Mouse (Mus musculus): ENCODE data around the gene Ccdc97. TPM values are rescaled to one million over a fixed set of nuclear protein-coding genes. Genes with fewer than 3 reads are reported as not detected.

Ccdc97 gene
- polyA plus RNA-seq, 1 experiment from 2014 or later: 33.7 TPM

GRCm38 (mm10) chr7:25676085-25676781, 42.7 kb downstream of the Ccdc97 start:
- no peak overlapping the region for H3K4me2 ChIP-seq (ENCODE audit: low read length)
- no peak overlapping the region for H3K4me3 ChIP-seq (replicated peaks; ENCODE audit: low read length)
- H3K27ac ChIP-seq (ENCODE audit: low read length): peak overlapping the region; percentile 90
- H3K9me3 ChIP-seq (ENCODE audit: control insufficient read depth, low read length): no peaks in the 10 kb centered on the region
- peaks cover 22% of the 10 kb centered on the region for H3K27me3 ChIP-seq (replicated peaks; ENCODE audit: control insufficient read depth, insufficient read depth, low read length)
- peak; percentile 76 for ATAC-seq
- WGBS: 27% methylated on average over 15 of the region's 15 CpGs
- H3K36me3 ChIP-seq (ENCODE audit: control insufficient read depth, insufficient read depth): no peaks in the 10 kb centered on the region
- H3K9ac ChIP-seq (replicated peaks; ENCODE audit: low read depth, low read length): no peak overlapping the region
- peaks cover 30% of the 10 kb centered on the region for H3K4me1 ChIP-seq (replicated peaks; ENCODE audit: control insufficient read depth, insufficient read depth, low read length)

GRCm38 (mm10) chr7:25675405-25675804, 43.5 kb downstream of the Ccdc97 start:
- H3K9ac ChIP-seq (replicated peaks; ENCODE audit: low read depth, low read length): no peak overlapping the region; the same call in 1 of the 2 replicates
- ATAC-seq: no peak

DNA sequence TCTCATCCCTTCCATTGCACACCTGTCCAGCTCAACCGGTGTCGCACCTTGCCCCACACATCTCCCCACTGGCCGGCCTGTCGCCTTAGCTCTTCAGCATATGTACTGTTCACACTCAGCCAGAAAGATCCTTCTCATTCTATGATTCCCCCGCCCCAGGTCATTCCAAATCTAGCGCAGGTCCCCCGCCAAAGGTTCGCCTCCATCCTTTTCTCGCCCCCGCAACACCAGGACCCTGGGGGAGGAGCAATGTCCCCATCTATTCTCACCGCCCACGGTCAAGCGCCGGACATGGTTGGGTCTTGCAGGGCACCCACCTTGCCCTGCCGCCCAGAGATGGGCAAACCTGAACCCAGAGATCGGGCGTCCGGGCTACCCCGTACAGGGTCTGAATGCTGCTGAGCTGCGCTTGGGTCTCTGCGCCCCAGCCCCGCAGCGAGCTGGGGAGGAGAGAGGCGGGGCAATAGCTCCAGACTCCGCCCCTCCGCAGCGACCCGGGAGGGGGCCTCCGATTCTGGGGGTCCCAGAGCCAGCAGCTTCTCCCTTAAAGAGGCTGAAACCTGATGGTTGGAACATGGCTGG, 44.1 kb downstream of the Ccdc97 start, which contains the start of gene Tmem91:
TSS of gene Tmem91 (minus strand) at position 448 of the 582 bp plus-strand sequence.
- Histone ChIP-seq H3K9ac (replicated peaks; ENCODE audit: low read depth, low read length) (peak within 1 kb of the TSS; percentile 53), H3K27me3 (replicated peaks; ENCODE audit: control insufficient read depth, insufficient read depth, low read length) (peaks cover 22% of the 10 kb centered on the region), H3K36me3 (ENCODE audit: control insufficient read depth, insufficient read depth) (no peaks in the 10 kb centered on the region), H3K9me3 (ENCODE audit: control insufficient read depth, low read length) (no peaks in the 10 kb centered on the region), H3K4me1 (replicated peaks; ENCODE audit: control insufficient read depth, insufficient read depth, low read length) (peaks cover 25% of the 10 kb centered on the region), H3K27ac (ENCODE audit: low read length) (peak within 1 kb of the TSS; percentile 29), H3K4me3 (replicated peaks; ENCODE audit: low read length) (peak within 1 kb of the TSS; percentile 43), H3K4me2 (ENCODE audit: low read length) (peak within 1 kb of the TSS; percentile 60)
- no peak; the same call in 1 of the 2 replicates for ATAC-seq
- 2% methylated on average over 29 of the region's 29 CpGs for WGBS

More at GRCm38 (mm10) chr7:25675405-25675804, 43.5 kb downstream of the Ccdc97 start:
- peaks cover 22% of the 10 kb centered on the region for H3K27me3 ChIP-seq (replicated peaks; ENCODE audit: control insufficient read depth, insufficient read depth, low read length)
- H3K4me2 ChIP-seq (ENCODE audit: low read length): peak overlapping the region; percentile 60
- no peaks in the 10 kb centered on the region for H3K9me3 ChIP-seq (ENCODE audit: control insufficient read depth, low read length)
- no peak overlapping the region for H3K27ac ChIP-seq (ENCODE audit: low read length)
- H3K4me1 ChIP-seq (replicated peaks; ENCODE audit: control insufficient read depth, insufficient read depth, low read length): peaks cover 30% of the 10 kb centered on the region
- H3K4me3 ChIP-seq (replicated peaks; ENCODE audit: low read length): peak overlapping the region; percentile 43
- no peaks in the 10 kb centered on the region for H3K36me3 ChIP-seq (ENCODE audit: control insufficient read depth, insufficient read depth)
- WGBS: 47% methylated on average over 6 of the region's 6 CpGs

GRCm38 (mm10) chr7:25674297-25674696, 44.6 kb downstream of the Ccdc97 start:
- WGBS: 31% methylated on average over 9 of the region's 9 CpGs
- Histone ChIP-seq H3K27me3 (replicated peaks; ENCODE audit: control insufficient read depth, insufficient read depth, low read length) (peaks cover 22% of the 10 kb centered on the region), H3K4me1 (replicated peaks; ENCODE audit: control insufficient read depth, insufficient read depth, low read length) (peaks cover 25% of the 10 kb centered on the region), H3K9me3 (ENCODE audit: control insufficient read depth, low read length) (no peaks in the 10 kb centered on the region), H3K36me3 (ENCODE audit: control insufficient read depth, insufficient read depth) (no peaks in the 10 kb centered on the region), H3K4me2 (ENCODE audit: low read length) (peak overlapping the region; percentile 60), H3K4me3 (replicated peaks; ENCODE audit: low read length) (peak overlapping the region; percentile 43), H3K9ac (replicated peaks; ENCODE audit: low read depth, low read length) (no peak overlapping the region), H3K27ac (ENCODE audit: low read length) (no peak overlapping the region)
- no peak for ATAC-seq

- Histone ChIP-seq H3K36me3 (ENCODE audit: control insufficient read depth, insufficient read depth) (0 out of 2 replicates have a peak, but pooled peaks cover 3% of the 10 kb centered on the region), H3K27ac (ENCODE audit: low read length) (no peak overlapping the region), H3K27me3 (replicated peaks; ENCODE audit: control insufficient read depth, insufficient read depth, low read length) (peaks cover 20% of the 10 kb centered on the region), H3K9ac (replicated peaks; ENCODE audit: low read depth, low read length) (no peak overlapping the region), H3K4me2 (ENCODE audit: low read length) (no peak overlapping the region), H3K4me1 (replicated peaks; ENCODE audit: control insufficient read depth, insufficient read depth, low read length) (peaks cover 25% of the 10 kb centered on the region), H3K4me3 (replicated peaks; ENCODE audit: low read length) (no peak overlapping the region), H3K9me3 (ENCODE audit: control insufficient read depth, low read length) (no peaks in the 10 kb centered on the region)
- 53% methylated on average over 4 of the region's 4 CpGs for WGBS
- no peak for ATAC-seq
Measured at GRCm38 (mm10) chr7:25672442-25672841, 46.4 kb downstream of the Ccdc97 start.

GRCm38 (mm10) chr7:25671686-25672085, 47.2 kb downstream of the Ccdc97 start:
- 83% methylated on average over 2 of the region's 2 CpGs for WGBS
- Histone ChIP-seq H3K4me3 (replicated peaks; ENCODE audit: low read length) (no peak overlapping the region), H3K27me3 (replicated peaks; ENCODE audit: control insufficient read depth, insufficient read depth, low read length) (peaks cover 20% of the 10 kb centered on the region), H3K9me3 (ENCODE audit: control insufficient read depth, low read length) (no peaks in the 10 kb centered on the region), H3K4me1 (replicated peaks; ENCODE audit: control insufficient read depth, insufficient read depth, low read length) (peaks cover 21% of the 10 kb centered on the region), H3K9ac (replicated peaks; ENCODE audit: low read depth, low read length) (no peak overlapping the region), H3K36me3 (ENCODE audit: control insufficient read depth, insufficient read depth) (0 out of 2 replicates have a peak, but pooled peaks cover 3% of the 10 kb centered on the region), H3K27ac (ENCODE audit: low read length) (no peak overlapping the region), H3K4me2 (ENCODE audit: low read length) (no peak overlapping the region)
- ATAC-seq: no peak

- Histone ChIP-seq H3K27ac (ENCODE audit: low read length) (no peak overlapping the region), H3K4me2 (ENCODE audit: low read length) (no peak overlapping the region), H3K9me3 (ENCODE audit: control insufficient read depth, low read length) (no peaks in the 10 kb centered on the region), H3K36me3 (ENCODE audit: control insufficient read depth, insufficient read depth) (0 out of 2 replicates have a peak, but pooled peaks cover 3% of the 10 kb centered on the region), H3K4me1 (replicated peaks; ENCODE audit: control insufficient read depth, insufficient read depth, low read length) (peaks cover 7% of the 10 kb centered on the region), H3K27me3 (replicated peaks; ENCODE audit: control insufficient read depth, insufficient read depth, low read length) (peaks cover 17% of the 10 kb centered on the region), H3K9ac (replicated peaks; ENCODE audit: low read depth, low read length) (no peak overlapping the region), H3K4me3 (replicated peaks; ENCODE audit: low read length) (no peak overlapping the region)
- ATAC-seq: no peak
- 91% methylated on average over 4 of the region's 4 CpGs for WGBS
Measured at GRCm38 (mm10) chr7:25670096-25670495, 48.8 kb downstream of the Ccdc97 start.

GRCm38 (mm10) chr7:25669631-25670030, 49.3 kb downstream of the Ccdc97 start:
- Histone ChIP-seq H3K9me3 (ENCODE audit: control insufficient read depth, low read length) (no peaks in the 10 kb centered on the region), H3K27me3 (replicated peaks; ENCODE audit: control insufficient read depth, insufficient read depth, low read length) (peaks cover 12% of the 10 kb centered on the region), H3K4me1 (replicated peaks; ENCODE audit: control insufficient read depth, insufficient read depth, low read length) (peaks cover 2% of the 10 kb centered on the region), H3K9ac (replicated peaks; ENCODE audit: low read depth, low read length) (no peak overlapping the region), H3K4me2 (ENCODE audit: low read length) (no peak overlapping the region), H3K4me3 (replicated peaks; ENCODE audit: low read length) (no peak overlapping the region), H3K36me3 (ENCODE audit: control insufficient read depth, insufficient read depth) (0 out of 2 replicates have a peak, but pooled peaks cover 3% of the 10 kb centered on the region), H3K27ac (ENCODE audit: low read length) (no peak overlapping the region)
- no peak for ATAC-seq
- 82% methylated on average over 9 of the region's 9 CpGs for WGBS

DNA sequence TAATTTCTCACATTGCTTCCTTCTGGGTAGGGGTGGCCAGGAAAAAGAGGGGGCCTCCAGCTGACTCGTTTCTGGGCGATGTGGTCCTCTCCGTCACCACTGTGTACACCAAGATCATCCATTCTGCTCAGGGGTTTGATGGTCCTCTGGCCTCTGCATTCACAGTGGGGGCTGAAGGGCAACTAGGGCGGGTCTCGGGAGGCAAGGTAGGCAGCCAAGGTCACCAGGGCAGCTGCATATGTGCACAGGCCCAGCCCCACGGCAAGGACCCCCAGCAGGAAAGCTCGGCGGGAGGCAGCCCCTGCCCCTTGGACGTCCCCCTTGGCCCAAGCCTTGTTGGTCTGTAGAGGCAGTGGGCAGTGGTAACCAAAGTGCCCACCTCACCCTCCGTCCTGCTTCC, 49.7 kb downstream of the Ccdc97 start:
- no peak for ATAC-seq
- H3K9ac ChIP-seq (replicated peaks; ENCODE audit: low read depth, low read length): no peak overlapping the region
- WGBS: 90% methylated on average over 10 of the region's 10 CpGs
- H3K9me3 ChIP-seq (ENCODE audit: control insufficient read depth, low read length): no peaks in the 10 kb centered on the region
- no peak overlapping the region for H3K27ac ChIP-seq (ENCODE audit: low read length)
- H3K4me1 ChIP-seq (replicated peaks; ENCODE audit: control insufficient read depth, insufficient read depth, low read length): no peaks in the 10 kb centered on the region
- peaks cover 9% of the 10 kb centered on the region for H3K27me3 ChIP-seq (replicated peaks; ENCODE audit: control insufficient read depth, insufficient read depth, low read length)
- H3K4me3 ChIP-seq (replicated peaks; ENCODE audit: low read length): no peak overlapping the region
- peaks cover 3% of the 10 kb centered on the region; the same call in 1 of the 2 replicates for H3K36me3 ChIP-seq (ENCODE audit: control insufficient read depth, insufficient read depth)
- H3K4me2 ChIP-seq (ENCODE audit: low read length): no peak overlapping the region

All from forebrain, embryonic 16.5 days (tissue).